Mouse (Mus musculus): ENCODE results near the gene Man2a2. TPM values are rescaled to one million over a fixed set of nuclear protein-coding genes. Genes with fewer than 3 reads are reported as not detected.

The Man2a2 gene
- total RNA-seq, 2 experiments from 2014 or later: 5.1 to 13.0 TPM

GRCm38 (mm10) chr7:80373850-80374249, 2.7 kb upstream of the Man2a2 start:
- ATAC-seq (replicated peaks; ENCODE audit: low FRiP score, poor library complexity, severe bottlenecking): no peak

- no peak for ATAC-seq (replicated peaks; ENCODE audit: low FRiP score, poor library complexity, severe bottlenecking)
Observed at GRCm38 (mm10) chr7:80373352-80373751, 2.2 kb upstream of the Man2a2 start.

GRCm38 (mm10) chr7:80372667-80373066, 1.5 kb upstream of the Man2a2 start:
- ATAC-seq (replicated peaks; ENCODE audit: low FRiP score, poor library complexity, severe bottlenecking): no peak

- ATAC-seq (replicated peaks; ENCODE audit: low FRiP score, poor library complexity, severe bottlenecking): no peak
Observed at GRCm38 (mm10) chr7:80372166-80372565, 991 bp upstream of the Man2a2 start.

- no peak for ATAC-seq (replicated peaks; ENCODE audit: low FRiP score, poor library complexity, severe bottlenecking)
Observed at GRCm38 (mm10) chr7:80370649-80371040, 530 bp downstream of the Man2a2 start.

- no peak for ATAC-seq (replicated peaks; ENCODE audit: low FRiP score, poor library complexity, severe bottlenecking)
Observed at GRCm38 (mm10) chr7:80369967-80370431, 1.2 kb downstream of the Man2a2 start.

GRCm38 (mm10) chr7:80369461-80369860, 1.7 kb downstream of the Man2a2 start:
- ATAC-seq (replicated peaks; ENCODE audit: low FRiP score, poor library complexity, severe bottlenecking): no peak

- no peak for ATAC-seq (replicated peaks; ENCODE audit: low FRiP score, poor library complexity, severe bottlenecking)
Observed at GRCm38 (mm10) chr7:80368635-80369421, 2.3 kb downstream of the Man2a2 start.

GRCm38 (mm10) chr7:80368009-80368408, 3.2 kb downstream of the Man2a2 start:
- no peak for ATAC-seq (replicated peaks; ENCODE audit: low FRiP score, poor library complexity, severe bottlenecking)

GRCm38 (mm10) chr7:80367232-80367631, 3.9 kb downstream of the Man2a2 start:
- no peak for ATAC-seq (replicated peaks; ENCODE audit: low FRiP score, poor library complexity, severe bottlenecking)

- ATAC-seq (replicated peaks; ENCODE audit: low FRiP score, poor library complexity, severe bottlenecking): no peak
Observed at GRCm38 (mm10) chr7:80365759-80366158, 5.4 kb downstream of the Man2a2 start.

- no peak for ATAC-seq (replicated peaks; ENCODE audit: low FRiP score, poor library complexity, severe bottlenecking)
Observed at GRCm38 (mm10) chr7:80360435-80360834, 10.7 kb downstream of the Man2a2 start.

GRCm38 (mm10) chr7:80358039-80358438, 13.1 kb downstream of the Man2a2 start:
- no peak for ATAC-seq (replicated peaks; ENCODE audit: low FRiP score, poor library complexity, severe bottlenecking)

- no peak for ATAC-seq (replicated peaks; ENCODE audit: low FRiP score, poor library complexity, severe bottlenecking)
Observed at GRCm38 (mm10) chr7:80357156-80357555, 14.0 kb downstream of the Man2a2 start.

- ATAC-seq (replicated peaks; ENCODE audit: low FRiP score, poor library complexity, severe bottlenecking): no peak
Observed at GRCm38 (mm10) chr7:80356351-80356750, 14.8 kb downstream of the Man2a2 start.

- no peak for ATAC-seq (replicated peaks; ENCODE audit: low FRiP score, poor library complexity, severe bottlenecking)
Observed at GRCm38 (mm10) chr7:80352920-80353319, 18.3 kb downstream of the Man2a2 start.

- no peak; the same call in 1 of the 2 replicates for ATAC-seq (replicated peaks; ENCODE audit: low FRiP score, poor library complexity, severe bottlenecking)
Observed at GRCm38 (mm10) chr7:80350808-80351207, 20.4 kb downstream of the Man2a2 start.

GRCm38 (mm10) chr7:80347670-80348586, 23.2 kb downstream of the Man2a2 start:
- ATAC-seq (replicated peaks; ENCODE audit: low FRiP score, poor library complexity, severe bottlenecking): no peak

GRCm38 (mm10) chr7:80346830-80347229, 24.3 kb downstream of the Man2a2 start:
- no peak for ATAC-seq (replicated peaks; ENCODE audit: low FRiP score, poor library complexity, severe bottlenecking)

- ATAC-seq (replicated peaks; ENCODE audit: low FRiP score, poor library complexity, severe bottlenecking): no peak
Observed at GRCm38 (mm10) chr7:80346173-80346572, 25.0 kb downstream of the Man2a2 start.

Data from erythroid progenitor cell, adult 5-6 weeks (primary cell).